Mouse (Mus musculus) CH12.LX (cell line): ENCODE results near the gene Phex. TPM values are rescaled to one million over a fixed set of nuclear protein-coding genes. Genes with fewer than 3 reads are reported as not detected.

Source experiments
- DNase-seq: peaks from one replicate; pipeline ENCODE4 v3.0.0-alpha.2; 2013; ENCODE audit errors: extremely low read depth
- H3K27ac ChIP-seq: 2 replicates; pipeline ENCODE4 v1.5.1; 2012; ENCODE audit warnings: low read depth, mild to moderate bottlenecking, control low read depth, moderate library complexity; ENCODE audit not compliant: insufficient read depth
- H3K27me3 ChIP-seq: replicated peaks from 2 replicates; pipeline ENCODE3; 2012; ENCODE audit warnings: inconsistent platforms
- H3K36me3 ChIP-seq, 2 experiments: replicated peaks in 1 of 2; 2 replicates each; pipeline versions ENCODE3 to v1.6.1; 2012; ENCODE audit warnings: inconsistent platforms in 1 of 2, low read length in 1 of 2, mild to moderate bottlenecking in 1 of 2, mixed read lengths in 1 of 2, moderate library complexity in 1 of 2; ENCODE audit not compliant: control insufficient read depth in 1 of 2, insufficient read depth in 1 of 2
- H3K4me1 ChIP-seq, 2 experiments: 2 replicates each; pipeline ENCODE4 v1.6.1; 2012; ENCODE audit warnings: inconsistent platforms in 1 of 2, moderate library complexity in 1 of 2; ENCODE audit not compliant: insufficient read depth in 2 of 2, control insufficient read depth in 1 of 2
- H3K4me2 ChIP-seq: 2 replicates; pipeline ENCODE4 v1.6.1; 2012; ENCODE audit warnings: low read depth, mild to moderate bottlenecking, control low read depth; ENCODE audit not compliant: poor library complexity, insufficient read depth, severe bottlenecking
- H3K4me3 ChIP-seq, 3 experiments: fragments of 150-350 bp in 1 of 3; sonication (generic) in 1 of 3; replicated peaks in 1 of 3; 2 replicates each; pipeline versions ENCODE3 to v1.5.1; 2011 to 2012; ENCODE audit warnings: low read depth in 2 of 3, low read length in 2 of 3, mild to moderate bottlenecking in 2 of 3, moderate library complexity in 2 of 3, control low read depth in 1 of 3, improper control_type of control experiment in 1 of 3, inconsistent platforms in 1 of 3, mixed read lengths in 1 of 3; ENCODE audit not compliant: poor library complexity in 1 of 3
- H3K79me2 ChIP-seq: replicated peaks from 2 replicates; pipeline ENCODE4 v1.6.1; 2012; ENCODE audit warnings: mild to moderate bottlenecking, moderate library complexity; ENCODE audit not compliant: control insufficient read depth, poor library complexity, insufficient read depth, severe bottlenecking; ENCODE audit errors: extremely low read depth
- H3K9ac ChIP-seq: 2 replicates; pipeline ENCODE4 v1.6.1; 2012; ENCODE audit warnings: low read depth, mild to moderate bottlenecking, control low read depth, moderate library complexity; ENCODE audit not compliant: insufficient read depth
- H3K9me3 ChIP-seq: replicated peaks from 2 replicates; pipeline ENCODE3; 2012; ENCODE audit warnings: low read length, inconsistent platforms, mixed read lengths
- CHD1 ChIP-seq: IDR thresholded peaks from 2 replicates; pipeline ENCODE4 v1.6.1; 2012; ENCODE audit warnings: low read depth, low read length, improper control_type of control experiment, inconsistent platforms
- CHD2 ChIP-seq: IDR thresholded peaks from 2 replicates; pipeline ENCODE4 v1.6.1; 2011; ENCODE audit warnings: low read length, improper control_type of control experiment
- CTCF ChIP-seq, 2 experiments: IDR thresholded peaks in 1 of 2; conservative IDR thresholded peaks in 1 of 2; 2 replicates each; pipeline ENCODE4 v1.5.1; 2011 to 2012; ENCODE audit warnings: low read depth in 2 of 2, low read length in 2 of 2, improper control_type of control experiment in 1 of 2, inconsistent platforms in 1 of 2, mild to moderate bottlenecking in 1 of 2, moderate library complexity in 1 of 2
- EP300 ChIP-seq: IDR thresholded peaks from 2 replicates; pipeline ENCODE4 v1.6.1; 2011; ENCODE audit warnings: low read length, improper control_type of control experiment
- IRF4 ChIP-seq: IDR thresholded peaks from 2 replicates; pipeline ENCODE4 v1.6.1; 2014; ENCODE audit warnings: low read depth, mild to moderate bottlenecking, inconsistent platforms, low read length, improper control_type of control experiment
- JUN ChIP-seq: IDR thresholded peaks from 2 replicates; pipeline ENCODE4 v1.6.1; 2011; ENCODE audit warnings: low read depth, mild to moderate bottlenecking, low read length, improper control_type of control experiment, moderate library complexity; ENCODE audit not compliant: insufficient read depth
- JUND ChIP-seq: conservative IDR thresholded peaks from 2 replicates; pipeline ENCODE4 v1.6.1; 2011; ENCODE audit warnings: low read depth, low read length, improper control_type of control experiment
- MAZ ChIP-seq: IDR thresholded peaks from 2 replicates; pipeline ENCODE4 v1.6.1; 2012; ENCODE audit warnings: low read depth, mild to moderate bottlenecking, inconsistent platforms, low read length, improper control_type of control experiment, moderate library complexity
- MXI1 ChIP-seq: IDR thresholded peaks from 2 replicates; pipeline ENCODE4 v1.6.1; 2011; ENCODE audit warnings: mild to moderate bottlenecking, low read depth, low read length, improper control_type of control experiment
- MYC ChIP-seq: IDR thresholded peaks from 2 replicates; pipeline ENCODE4 v1.6.1; 2011; ENCODE audit warnings: low read depth, mild to moderate bottlenecking, improper control_type of control experiment, low read length
- NELFE ChIP-seq: IDR thresholded peaks from 2 replicates; pipeline ENCODE4 v1.6.1; 2011; ENCODE audit warnings: low read depth, low read length, improper control_type of control experiment
- RAD21 ChIP-seq: IDR thresholded peaks from 2 replicates; pipeline ENCODE4 v1.6.1; 2011; ENCODE audit warnings: low read depth, mild to moderate bottlenecking, low read length, improper control_type of control experiment, moderate library complexity
- SIN3A ChIP-seq: IDR thresholded peaks from 2 replicates; pipeline ENCODE4 v1.6.1; 2012; ENCODE audit warnings: low read length, improper control_type of control experiment, inconsistent platforms
- TBP ChIP-seq: conservative IDR thresholded peaks from 2 replicates; pipeline ENCODE4 v1.6.1; 2011; ENCODE audit warnings: low read depth, low read length, improper control_type of control experiment
- TCF12 ChIP-seq: IDR thresholded peaks from 2 replicates; pipeline ENCODE4 v1.6.1; 2014; ENCODE audit warnings: low read depth, mild to moderate bottlenecking, inconsistent platforms, low read length, improper control_type of control experiment
- UBTF ChIP-seq: IDR thresholded peaks from 2 replicates; pipeline ENCODE4 v1.6.1; 2012; ENCODE audit warnings: low read depth, mild to moderate bottlenecking, inconsistent platforms, low read length, improper control_type of control experiment, moderate library complexity
- USF1 ChIP-seq: IDR thresholded peaks from 2 replicates; pipeline ENCODE4 v1.6.1; 2014; ENCODE audit warnings: low read depth, mild to moderate bottlenecking, inconsistent platforms, low read length, improper control_type of control experiment
- ZC3H11A ChIP-seq: IDR thresholded peaks from 2 replicates; pipeline ENCODE4 v1.6.1; 2012; ENCODE audit warnings: low read depth, mild to moderate bottlenecking, inconsistent platforms, low read length, improper control_type of control experiment
- ZMIZ1 ChIP-seq: IDR thresholded peaks from 2 replicates; pipeline ENCODE4 v1.6.1; 2012; ENCODE audit warnings: low read depth, mild to moderate bottlenecking, inconsistent platforms, low read length, improper control_type of control experiment
- ZNF384 ChIP-seq: IDR thresholded peaks from 2 replicates; pipeline ENCODE4 v1.6.1; 2012; ENCODE audit warnings: low read depth, low read length, improper control_type of control experiment, inconsistent platforms
- dilution Hi-C: fragments of 300-500 bp; cut with MboI; formaldehyde crosslinking; loops from 2 replicates; pipeline ENCODE4 v1.14.3; 2020; ENCODE audit warnings: low sequenced_read_pairs; ENCODE audit not compliant: extremely low pct_unique_long_range_greater_than_20kb, extremely low pct_ligation_motif_present
- in situ Hi-C: fragments of 300-500 bp; cut with MboI; formaldehyde crosslinking; loops from 3 replicates; pipeline ENCODE4 v1.14.3; 2019; ENCODE audit warnings: low sequenced_read_pairs, low pct_ligation_motif_present, low pct_unique_long_range_greater_than_20kb, mixed read lengths
- polyA plus RNA-seq: library from polyadenylated mRNA; unstranded; fragments of >175 nt; gene quantifications from 2 replicates; pipeline ENCODE4 v1.2.1, GENCODE M21; 2012; ENCODE audit warnings: low read depth; ENCODE audit not compliant: insufficient read length
- total RNA-seq, 2 experiments: library from RNA; depleted of rRNA; stranded (reverse); fragments of 300-350 nt in 1 of 2; fragments of >200 nt in 1 of 2; gene quantifications; 2 replicates each; pipeline ENCODE4 v1.2.3; 2012 to 2014

Gene Phex
- total and polyA plus RNA-seq, 3 experiments = 0.07 to 0.17 (median 0.09) TPM

GRCm38 (mm10) chrX:157164142-157164541 is 251.0 kb downstream of the Phex start:
- Histone ChIP-seq H3K27ac (no peak overlapping the region), H3K9ac (no peak overlapping the region), H3K4me2 (no peak overlapping the region), H3K4me1 (no peaks in the 10 kb centered on the region), H3K36me3 (no peaks in the 10 kb centered on the region), H3K9me3 (no peaks in the 10 kb centered on the region), H3K4me3 (no peak overlapping the region), H3K27me3 (no peaks in the 10 kb centered on the region), H3K79me2 (no peaks in the 10 kb centered on the region)
- in situ Hi-C loops (no loop called here), dilution Hi-C loops (no loop called here)
- no peak for DNase-seq
- TF ChIP-seq ZMIZ1 = no peak

- Histone ChIP-seq H3K27ac (no peak overlapping the region), H3K9me3 (no peaks in the 10 kb centered on the region), H3K27me3 (no peaks in the 10 kb centered on the region), H3K4me2 (no peak overlapping the region), H3K4me3 (no peak overlapping the region), H3K4me1 (no peaks in the 10 kb centered on the region), H3K79me2 (no peaks in the 10 kb centered on the region), H3K36me3 (no peaks in the 10 kb centered on the region), H3K9ac (no peak overlapping the region)
- no peak for DNase-seq
- in situ Hi-C loops = no loop called here
- TF ChIP-seq EP300 = no peak
- TF ChIP-seq CHD1 = no peak
- TF ChIP-seq JUND = no peak
- no peak for TF ChIP-seq ZNF384
- no peak for TF ChIP-seq ZC3H11A
- no peak for TF ChIP-seq USF1
- TF ChIP-seq TCF12 = no peak
- TF ChIP-seq TBP = no peak
- TF ChIP-seq, all 38 proteins: peak for 0
- dilution Hi-C loops = no loop called here
Observed at GRCm38 (mm10) chrX:157163394-157163793, 251.7 kb downstream of the Phex start.

- no peaks in the 10 kb centered on the region for H3K4me1 ChIP-seq
- no peak overlapping the region for H3K4me2 ChIP-seq
- H3K9ac ChIP-seq = no peak overlapping the region
- in situ Hi-C loops (no loop called here), dilution Hi-C loops (no loop called here)
- no peaks in the 10 kb centered on the region for H3K79me2 ChIP-seq
- no peaks in the 10 kb centered on the region for H3K36me3 ChIP-seq
- no peak for DNase-seq
- H3K27ac ChIP-seq = no peak overlapping the region
- no peak for TF ChIP-seq NELFE
- TF ChIP-seq ZC3H11A = no peak
- TF ChIP-seq ZNF384 = no peak
- no peak for TF ChIP-seq CTCF (conservative IDR thresholded peaks at IDR 0.05 in 1 of 2, IDR thresholded peaks at IDR 0.05 in 1 of 2; ENCODE audit: low read depth in 2 of 2, low read length in 2 of 2)
- no peak for TF ChIP-seq USF1
- no peak for TF ChIP-seq UBTF
- TF ChIP-seq CHD2 = no peak
- TF ChIP-seq MYC = no peak
- TF ChIP-seq MXI1 = no peak
- TF ChIP-seq JUN = no peak
- no peak for TF ChIP-seq SIN3A
- no peak for TF ChIP-seq ZMIZ1
- TF ChIP-seq IRF4 = no peak
- no peak for TF ChIP-seq RAD21
- TF ChIP-seq MAZ = no peak
- no peak for TF ChIP-seq EP300
- no peaks in the 10 kb centered on the region for H3K9me3 ChIP-seq
- H3K4me3 ChIP-seq = no peak overlapping the region
- no peaks in the 10 kb centered on the region for H3K27me3 ChIP-seq
Observed at GRCm38 (mm10) chrX:157144675-157145074, 270.4 kb downstream of the Phex start.
